Mouse (Mus musculus) lung, embryonic 15.5 days (tissue): ENCODE results near the gene Gas2. TPM values are rescaled to one million over a fixed set of nuclear protein-coding genes. Genes with fewer than 3 reads are reported as not detected.

Source experiments
- ATAC-seq: fragments of 200-750 bp; cut with Nextera tagmentation; 2 replicates; pipeline ENCODE4 v1.8.0; 2017; ENCODE audit warnings: moderate number of reproducible peaks, borderline replicate concordance; ENCODE audit not compliant: low FRiP score, low TSS enrichment; ENCODE audit errors: extremely low read depth
- H3K27ac ChIP-seq: fragments of 300-500 bp; sonication (generic); 2 replicates; pipeline ENCODE4 v1.5.1; 2015; ENCODE audit warnings: moderate library complexity, mild to moderate bottlenecking, inconsistent platforms
- H3K27me3 ChIP-seq: fragments of 300-500 bp; sonication (generic); 2 replicates; pipeline ENCODE4 v1.6.1; 2015; ENCODE audit warnings: inconsistent platforms
- H3K36me3 ChIP-seq: fragments of 300-500 bp; sonication (generic); 2 replicates; pipeline ENCODE4 v1.6.1; 2015; ENCODE audit warnings: inconsistent platforms
- H3K4me1 ChIP-seq: fragments of 300-500 bp; sonication (generic); 2 replicates; pipeline ENCODE4 v1.6.1; 2015; ENCODE audit warnings: inconsistent platforms
- H3K4me2 ChIP-seq: fragments of 300-500 bp; sonication (generic); 2 replicates; pipeline ENCODE4 v1.6.1; 2015; ENCODE audit warnings: inconsistent platforms, mild to moderate bottlenecking, moderate library complexity
- H3K4me3 ChIP-seq: fragments of 300-500 bp; sonication (generic); 2 replicates; pipeline ENCODE4 v1.5.1; 2015; ENCODE audit warnings: mild to moderate bottlenecking, inconsistent platforms
- H3K9ac ChIP-seq: fragments of 300-500 bp; sonication (generic); 2 replicates; pipeline ENCODE4 v1.6.1; 2015; ENCODE audit warnings: inconsistent platforms
- H3K9me3 ChIP-seq: fragments of 300-500 bp; sonication (generic); 2 replicates; pipeline ENCODE4 v1.6.1; 2016; ENCODE audit warnings: inconsistent platforms
- WGBS: fragments of 180-500 bp; shearing (Covaris S2); methylation state at CpG from one replicate; pipeline ENCODE4 v1.1.7; 2015; 5-methylcytosine and 5-hydroxymethylcytosine counted together
- polyA plus RNA-seq: library from polyadenylated mRNA; unstranded; fragments of >200 nt; fragmentation: Nextera tagmentation; extraction: Ambion mirVana; gene quantifications from 2 replicates; pipeline ENCODE4 v1.2.1, GENCODE M21; 2015

The Gas2 gene
- polyA plus RNA-seq, 1 experiment from 2014 or later, result 14.4 TPM

DNA sequence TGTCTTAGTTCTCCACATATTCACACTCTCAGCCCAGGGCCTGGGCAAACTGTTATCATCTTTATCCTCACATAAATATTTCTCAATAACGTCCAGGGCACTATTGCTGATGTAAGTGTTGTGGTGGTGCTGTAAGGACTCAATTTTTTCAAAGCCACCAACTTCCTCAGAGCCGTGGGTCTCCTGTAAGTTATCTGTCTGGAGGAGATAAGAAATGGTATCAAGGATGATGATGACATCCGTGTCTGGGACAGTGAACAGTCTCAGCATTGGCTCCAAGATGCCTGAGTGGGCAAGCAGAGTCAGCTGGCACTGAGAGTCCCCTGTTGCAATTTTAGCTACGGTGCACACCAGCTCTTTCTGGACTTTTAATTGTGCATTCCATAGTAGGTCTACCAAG lies 160.2 kb downstream of the Gas2 start:
- no peak overlapping the region for H3K9ac ChIP-seq
- H3K27ac ChIP-seq, result no peak overlapping the region
- ATAC-seq, result no peak
- H3K36me3 ChIP-seq, result no peaks in the 10 kb centered on the region
- no peaks in the 10 kb centered on the region for H3K4me1 ChIP-seq
- no peak overlapping the region for H3K4me2 ChIP-seq
- no peaks in the 10 kb centered on the region for H3K9me3 ChIP-seq
- H3K4me3 ChIP-seq, result no peak overlapping the region
- 63% methylated on average over 4 of the region's 4 CpGs for WGBS
- no peaks in the 10 kb centered on the region for H3K27me3 ChIP-seq

DNA sequence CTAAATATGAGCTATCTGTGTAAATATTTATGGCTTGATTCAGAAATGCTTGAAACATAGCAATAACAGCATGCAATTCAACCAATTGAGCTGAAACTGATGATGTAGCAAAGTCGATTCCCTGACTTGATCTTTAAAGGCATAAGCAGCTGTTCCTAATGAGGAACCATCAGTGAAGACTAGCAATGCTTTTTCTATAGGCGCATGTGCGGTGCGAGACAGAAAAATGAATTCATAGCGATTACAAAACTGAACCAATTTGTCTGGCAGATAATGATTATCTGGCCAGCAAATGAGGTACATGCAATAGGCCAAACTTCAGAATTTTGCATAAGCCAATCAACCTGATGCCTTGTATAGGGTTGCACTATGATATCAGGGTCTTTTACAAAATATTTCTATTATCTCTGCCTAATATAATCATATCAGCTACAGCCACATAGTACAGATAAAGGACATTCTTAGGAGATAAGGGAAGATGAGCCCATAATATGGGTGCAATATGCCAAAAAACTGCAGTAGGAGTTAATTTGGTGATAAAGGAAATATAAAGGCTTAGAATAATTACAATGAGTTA lies 162.3 kb downstream of the Gas2 start:
- no peak for ATAC-seq
- no peaks in the 10 kb centered on the region for H3K9me3 ChIP-seq

DNA sequence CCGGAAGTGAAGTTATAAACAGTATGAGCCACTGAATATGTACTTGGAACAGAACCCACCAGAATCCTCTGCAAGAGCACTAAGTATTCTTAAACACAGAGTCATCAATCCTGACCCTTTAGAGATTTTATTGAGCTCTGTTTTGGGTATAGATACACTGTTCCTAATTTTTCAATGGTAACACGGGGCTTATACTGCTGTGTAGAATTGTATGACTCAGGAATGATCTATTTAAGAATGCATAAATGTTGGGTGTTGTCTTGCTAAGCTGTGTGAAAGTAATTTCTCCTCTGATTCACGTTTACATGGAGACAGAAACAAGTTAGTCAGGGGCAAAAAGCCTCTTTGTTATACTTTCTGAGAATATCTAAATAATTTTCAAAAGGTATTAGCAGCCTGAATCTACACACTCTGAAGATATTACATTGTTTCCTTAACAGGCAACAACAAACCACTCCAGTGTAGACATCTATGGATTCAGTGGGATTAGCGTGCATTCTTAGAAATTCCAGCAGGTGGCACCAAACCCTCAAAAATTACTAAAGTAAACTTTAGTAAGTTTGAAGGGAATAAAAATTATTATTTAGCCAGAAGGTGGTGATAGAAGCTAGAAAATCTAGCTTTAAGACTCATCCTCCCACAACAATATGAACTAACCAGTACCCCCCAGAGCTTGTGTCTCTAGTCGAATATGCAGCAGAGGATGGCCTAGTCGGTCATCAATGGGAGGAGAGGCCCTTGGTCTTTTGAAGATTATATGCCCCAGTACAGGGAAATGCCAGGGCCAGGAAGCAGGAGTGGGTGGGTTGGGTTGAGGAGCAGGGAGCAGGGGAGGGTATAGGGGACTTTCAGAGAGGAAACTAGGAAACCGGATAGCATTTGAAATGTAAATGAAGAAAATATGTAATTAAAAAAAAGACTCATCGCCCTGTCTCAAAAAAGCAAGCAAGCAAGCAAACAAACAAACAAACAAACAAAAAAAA lies 176.1 kb downstream of the Gas2 start:
- Histone ChIP-seq H3K4me3 (no peak overlapping the region), H3K27me3 (no peaks in the 10 kb centered on the region), H3K4me1 (no peaks in the 10 kb centered on the region), H3K4me2 (no peak overlapping the region), H3K9me3 (no peaks in the 10 kb centered on the region), H3K27ac (no peak overlapping the region), H3K36me3 (no peaks in the 10 kb centered on the region), H3K9ac (no peak overlapping the region)
- ATAC-seq, result no peak
- WGBS, result 42% methylated on average over 8 of the region's 8 CpGs

More for the DNA sequence above, 162.3 kb downstream of the Gas2 start:
- no peak overlapping the region for H3K27ac ChIP-seq
- no peak overlapping the region for H3K9ac ChIP-seq
- H3K4me2 ChIP-seq, result no peak overlapping the region
- H3K4me3 ChIP-seq, result no peak overlapping the region
- WGBS, result 85% methylated on average over 5 of the region's 5 CpGs
- no peaks in the 10 kb centered on the region for H3K27me3 ChIP-seq
- H3K4me1 ChIP-seq, result no peaks in the 10 kb centered on the region
- no peaks in the 10 kb centered on the region for H3K36me3 ChIP-seq

Other genes with a start within 250 kb of the Gas2 start
- gene Slc17a6, start 240.0 kb upstream of the Gas2 start, polyA plus RNA-seq, result 0.10 TPM in 2 replicates
- 10.0 and 10.2 TPM in 2 replicates for gene Fancf, start 252 bp downstream of the Gas2 start, polyA plus RNA-seq
- 6.6 and 7.1 TPM in 2 replicates for gene Svip, start 144.0 kb downstream of the Gas2 start, polyA plus RNA-seq
- not detected in 2 replicates for gene 1700015G11Rik, start 153.7 kb downstream of the Gas2 start, polyA plus RNA-seq